Mouse (Mus musculus): Measurements from ENCODE around the gene Cxcl17. TPM values are rescaled to one million over a fixed set of nuclear protein-coding genes. Genes with fewer than 3 reads are reported as not detected.
A peak's percentile ranks its signal among the peaks of the same experiment; 100 is the strongest.

The Cxcl17 gene
- polyA plus RNA-seq, 1 experiment from 2014 or later, result 0.80 TPM

- peak overlapping the region; percentile 66 for H3K27ac ChIP-seq
- WGBS, result under 1% methylated on average over 22 of the region's 22 CpGs
- DNase-seq (ENCODE audit: low spot score), result peak; percentile 32
- no peaks in the 10 kb centered on the region for H3K36me3 ChIP-seq (replicated peaks; ENCODE audit: control insufficient read depth, insufficient read depth)
- no peaks in the 10 kb centered on the region for H3K27me3 ChIP-seq (ENCODE audit: control insufficient read depth, insufficient read depth, low read length)
- peak overlapping the region; percentile 59 for H3K4me2 ChIP-seq (replicated peaks)
- peak overlapping the region; percentile 66 for H3K4me3 ChIP-seq (replicated peaks; ENCODE audit: low read length)
- peak overlapping the region; percentile 70 for H3K9ac ChIP-seq
- no peaks in the 10 kb centered on the region for H3K9me3 ChIP-seq (ENCODE audit: control insufficient read depth, low read length)
- ATAC-seq (ENCODE audit: low FRiP score), result peak; percentile 64
- H3K4me1 ChIP-seq (replicated peaks; ENCODE audit: control insufficient read depth, insufficient read depth, low read length), result peaks cover 27% of the 10 kb centered on the region
Measured at GRCm38 (mm10) chr7:25395186-25395557, 17.5 kb downstream of the Cxcl17 start.

- Histone ChIP-seq H3K4me3 (replicated peaks; ENCODE audit: low read length) (peak overlapping the region; percentile 66), H3K36me3 (replicated peaks; ENCODE audit: control insufficient read depth, insufficient read depth) (no peaks in the 10 kb centered on the region), H3K4me1 (replicated peaks; ENCODE audit: control insufficient read depth, insufficient read depth, low read length) (peaks cover 27% of the 10 kb centered on the region), H3K27me3 (ENCODE audit: control insufficient read depth, insufficient read depth, low read length) (no peaks in the 10 kb centered on the region), H3K9me3 (ENCODE audit: control insufficient read depth, low read length) (no peaks in the 10 kb centered on the region), H3K27ac (peak overlapping the region; percentile 66; the same call in 1 of the 2 replicates), H3K9ac (peak overlapping the region; percentile 70), H3K4me2 (replicated peaks) (peak overlapping the region; percentile 59)
- no peak for ATAC-seq (ENCODE audit: low FRiP score)
- 17% methylated on average over 7 of the region's 7 CpGs for WGBS
- DNase-seq (ENCODE audit: low spot score), result peak; percentile 27
Measured at GRCm38 (mm10) chr7:25394754-25395153, 17.9 kb downstream of the Cxcl17 start.

- ATAC-seq (ENCODE audit: low FRiP score) (no peak), DNase-seq (ENCODE audit: low spot score) (no peak)
- Histone ChIP-seq H3K9ac (peak overlapping the region; percentile 70; the same call in 1 of the 2 replicates), H3K36me3 (replicated peaks; ENCODE audit: control insufficient read depth, insufficient read depth) (no peaks in the 10 kb centered on the region; the same call in 1 of the 2 replicates), H3K9me3 (ENCODE audit: control insufficient read depth, low read length) (no peaks in the 10 kb centered on the region), H3K27me3 (ENCODE audit: control insufficient read depth, insufficient read depth, low read length) (no peaks in the 10 kb centered on the region), H3K4me2 (replicated peaks) (peak overlapping the region; percentile 59), H3K27ac (no peak overlapping the region), H3K4me1 (replicated peaks; ENCODE audit: control insufficient read depth, insufficient read depth, low read length) (peaks cover 27% of the 10 kb centered on the region), H3K4me3 (replicated peaks; ENCODE audit: low read length) (peak overlapping the region; percentile 66; the same call in 1 of the 2 replicates)
- 73% methylated on average over 8 of the region's 8 CpGs for WGBS
Measured at GRCm38 (mm10) chr7:25393451-25394210, 19.1 kb downstream of the Cxcl17 start.

GRCm38 (mm10) chr7:25392851-25393250, 19.8 kb downstream of the Cxcl17 start:
- Histone ChIP-seq H3K36me3 (replicated peaks; ENCODE audit: control insufficient read depth, insufficient read depth) (peaks cover 6% of the 10 kb centered on the region), H3K9ac (no peak overlapping the region), H3K4me1 (replicated peaks; ENCODE audit: control insufficient read depth, insufficient read depth, low read length) (peaks cover 27% of the 10 kb centered on the region), H3K27me3 (ENCODE audit: control insufficient read depth, insufficient read depth, low read length) (no peaks in the 10 kb centered on the region), H3K4me3 (replicated peaks; ENCODE audit: low read length) (no peak overlapping the region), H3K9me3 (ENCODE audit: control insufficient read depth, low read length) (no peaks in the 10 kb centered on the region), H3K4me2 (replicated peaks) (peak overlapping the region; percentile 59; the same call in 1 of the 2 replicates), H3K27ac (no peak overlapping the region)
- WGBS, result 40% methylated on average over 7 of the region's 7 CpGs
- ATAC-seq (ENCODE audit: low FRiP score) (no peak), DNase-seq (ENCODE audit: low spot score) (no peak)

GRCm38 (mm10) chr7:25391856-25392453, 20.7 kb downstream of the Cxcl17 start:
- no peak for DNase-seq (ENCODE audit: low spot score)
- Histone ChIP-seq H3K4me1 (replicated peaks; ENCODE audit: control insufficient read depth, insufficient read depth, low read length) (peaks cover 27% of the 10 kb centered on the region), H3K36me3 (replicated peaks; ENCODE audit: control insufficient read depth, insufficient read depth) (peaks cover 14% of the 10 kb centered on the region), H3K9me3 (ENCODE audit: control insufficient read depth, low read length) (no peaks in the 10 kb centered on the region), H3K4me2 (replicated peaks) (no peak overlapping the region), H3K27me3 (ENCODE audit: control insufficient read depth, insufficient read depth, low read length) (no peaks in the 10 kb centered on the region), H3K9ac (no peak overlapping the region), H3K27ac (no peak overlapping the region), H3K4me3 (replicated peaks; ENCODE audit: low read length) (no peak overlapping the region)
- 60% methylated on average over 2 of the region's 2 CpGs for WGBS
- no peak for ATAC-seq (ENCODE audit: low FRiP score)

- ATAC-seq (ENCODE audit: low FRiP score) (no peak), DNase-seq (ENCODE audit: low spot score) (no peak)
- Histone ChIP-seq H3K27me3 (ENCODE audit: control insufficient read depth, insufficient read depth, low read length) (no peaks in the 10 kb centered on the region), H3K9me3 (ENCODE audit: control insufficient read depth, low read length) (no peaks in the 10 kb centered on the region), H3K4me2 (replicated peaks) (no peak overlapping the region), H3K4me1 (replicated peaks; ENCODE audit: control insufficient read depth, insufficient read depth, low read length) (peaks cover 27% of the 10 kb centered on the region), H3K36me3 (replicated peaks; ENCODE audit: control insufficient read depth, insufficient read depth) (peaks cover 23% of the 10 kb centered on the region), H3K9ac (peak overlapping the region; percentile 29; the same call in 1 of the 2 replicates), H3K27ac (no peak overlapping the region), H3K4me3 (replicated peaks; ENCODE audit: low read length) (no peak overlapping the region)
- WGBS, result 69% methylated on average over 2 of the region's 2 CpGs
Measured at GRCm38 (mm10) chr7:25390986-25391385, 21.7 kb downstream of the Cxcl17 start.

GRCm38 (mm10) chr7:25390054-25390770, 22.5 kb downstream of the Cxcl17 start:
- Histone ChIP-seq H3K4me1 (replicated peaks; ENCODE audit: control insufficient read depth, insufficient read depth, low read length) (peaks cover 32% of the 10 kb centered on the region), H3K4me3 (replicated peaks; ENCODE audit: low read length) (no peak overlapping the region), H3K9me3 (ENCODE audit: control insufficient read depth, low read length) (no peaks in the 10 kb centered on the region), H3K27me3 (ENCODE audit: control insufficient read depth, insufficient read depth, low read length) (no peaks in the 10 kb centered on the region), H3K9ac (0 out of 2 replicates have a peak overlapping the region, but pooled peaks have one; percentile 13), H3K27ac (no peak overlapping the region), H3K4me2 (replicated peaks) (no peak overlapping the region), H3K36me3 (replicated peaks; ENCODE audit: control insufficient read depth, insufficient read depth) (peaks cover 31% of the 10 kb centered on the region)
- 53% methylated on average over 8 of the region's 8 CpGs for WGBS
- DNase-seq (ENCODE audit: low spot score) (no peak), ATAC-seq (ENCODE audit: low FRiP score) (no peak)

GRCm38 (mm10) chr7:25388916-25389315, 23.8 kb downstream of the Cxcl17 start:
- Histone ChIP-seq H3K9me3 (ENCODE audit: control insufficient read depth, low read length) (no peaks in the 10 kb centered on the region), H3K27me3 (ENCODE audit: control insufficient read depth, insufficient read depth, low read length) (no peaks in the 10 kb centered on the region), H3K4me3 (replicated peaks; ENCODE audit: low read length) (no peak overlapping the region), H3K4me2 (replicated peaks) (no peak overlapping the region), H3K27ac (no peak overlapping the region), H3K4me1 (replicated peaks; ENCODE audit: control insufficient read depth, insufficient read depth, low read length) (peaks cover 22% of the 10 kb centered on the region), H3K36me3 (replicated peaks; ENCODE audit: control insufficient read depth, insufficient read depth) (peaks cover 44% of the 10 kb centered on the region), H3K9ac (no peak overlapping the region)
- ATAC-seq (ENCODE audit: low FRiP score), result no peak
- 86% methylated on average over 7 of the region's 7 CpGs for WGBS
- DNase-seq (ENCODE audit: low spot score), result no peak

- ATAC-seq (ENCODE audit: low FRiP score) (no peak), DNase-seq (ENCODE audit: low spot score) (no peak)
- Histone ChIP-seq H3K4me3 (replicated peaks; ENCODE audit: low read length) (no peak overlapping the region), H3K4me1 (replicated peaks; ENCODE audit: control insufficient read depth, insufficient read depth, low read length) (peaks cover 13% of the 10 kb centered on the region), H3K9ac (no peak overlapping the region), H3K27me3 (ENCODE audit: control insufficient read depth, insufficient read depth, low read length) (no peaks in the 10 kb centered on the region), H3K27ac (no peak overlapping the region), H3K4me2 (replicated peaks) (no peak overlapping the region), H3K9me3 (ENCODE audit: control insufficient read depth, low read length) (no peaks in the 10 kb centered on the region), H3K36me3 (replicated peaks; ENCODE audit: control insufficient read depth, insufficient read depth) (peaks cover 54% of the 10 kb centered on the region)
- 95% methylated on average over 18 of the region's 18 CpGs for WGBS
Measured at GRCm38 (mm10) chr7:25387811-25388440, 24.8 kb downstream of the Cxcl17 start.

All from hindbrain, embryonic 14.5 days (tissue).